Mouse (Mus musculus): ENCODE results near the gene Fbxo41.
"Not testable (repeated sequence)": the region's sequence is repeated elsewhere in the genome, so short reads cannot be mapped to it uniquely, and the experiment has no call there.

Gene Fbxo41

GRCm38 (mm10) chr6:85490252-85490651, 12.5 kb downstream of the Fbxo41 start:
- no peak for DNase-seq

GRCm38 (mm10) chr6:85489717-85490116, 13.1 kb downstream of the Fbxo41 start:
- DNase-seq: no peak

- DNase-seq: no peak
Measured at GRCm38 (mm10) chr6:85488510-85488909, 14.3 kb downstream of the Fbxo41 start.

GRCm38 (mm10) chr6:85485738-85486137, 17.1 kb downstream of the Fbxo41 start:
- DNase-seq: no peak

GRCm38 (mm10) chr6:85483843-85484721, 18.7 kb downstream of the Fbxo41 start:
- DNase-seq: no peak

GRCm38 (mm10) chr6:85480685-85481084, 22.1 kb downstream of the Fbxo41 start:
- DNase-seq: no peak

- DNase-seq: no peak
Measured at GRCm38 (mm10) chr6:85479979-85480378, 22.8 kb downstream of the Fbxo41 start.

GRCm38 (mm10) chr6:85478416-85478815, 24.4 kb downstream of the Fbxo41 start:
- no peak for DNase-seq

GRCm38 (mm10) chr6:85477366-85477917, 25.4 kb downstream of the Fbxo41 start:
- DNase-seq: no peak

- no peak for DNase-seq
Measured at GRCm38 (mm10) chr6:85475581-85475980, 27.2 kb downstream of the Fbxo41 start.

- no peak for DNase-seq
Measured at GRCm38 (mm10) chr6:85472542-85472941, 30.3 kb downstream of the Fbxo41 start.

- DNase-seq: no peak
Measured at GRCm38 (mm10) chr6:85471962-85472361, 30.8 kb downstream of the Fbxo41 start.

GRCm38 (mm10) chr6:85469660-85470430, 32.9 kb downstream of the Fbxo41 start:
- DNase-seq: no peak

- DNase-seq: no peak
Measured at GRCm38 (mm10) chr6:85465381-85465780, 37.4 kb downstream of the Fbxo41 start.

GRCm38 (mm10) chr6:85459621-85460020, 43.2 kb downstream of the Fbxo41 start:
- DNase-seq: no peak

- DNase-seq: peak; percentile 12
Measured at GRCm38 (mm10) chr6:85452816-85453215, 50.0 kb downstream of the Fbxo41 start.

- DNase-seq: no peak
Measured at GRCm38 (mm10) chr6:85452411-85452665, 50.5 kb downstream of the Fbxo41 start.

- peak; percentile 99 for DNase-seq
Measured at GRCm38 (mm10) chr6:85451664-85452410, 51.0 kb downstream of the Fbxo41 start, which contains the start of gene Pradc1. Gene Pradc1 (minus strand): TSS chr6:85451970.

- DNase-seq: peak; percentile 99
Measured at GRCm38 (mm10) chr6:85450697-85451663, 51.8 kb downstream of the Fbxo41 start, which contains the start of gene Cct7. Gene Cct7 (plus strand): TSS chr6:85451514.

- not testable (repeated sequence) for DNase-seq
Measured at GRCm38 (mm10) chr6:85450140-85450539, 52.7 kb downstream of the Fbxo41 start.

- DNase-seq: no peak
Measured at GRCm38 (mm10) chr6:85447351-85447750, 55.4 kb downstream of the Fbxo41 start.

- DNase-seq: no peak
Measured at GRCm38 (mm10) chr6:85445286-85445685, 57.5 kb downstream of the Fbxo41 start.

All from kidney, adult 11 months (tissue).